Mouse (Mus musculus) retina, adult 2 months (tissue): ENCODE data around the gene Tcaf1.

Source experiments
- DNase-seq: peaks from one replicate; pipeline ENCODE4 v3.0.0-alpha.2; 2012; ENCODE audit warnings: low read depth, low spot score

The Tcaf1 gene

GRCm38 (mm10) chr6:42709291-42710211, at the start of gene Tcaf1:
Gene Tcaf1 (minus strand): TSS chr6:42710088.
- DNase-seq, result peak; percentile 39

GRCm38 (mm10) chr6:42756104-42756503, 46.2 kb upstream of the Tcaf1 start, which contains the start of gene Olfr38:
Gene Olfr38 (plus strand): TSS chr6:42756404.
- no peak for DNase-seq

GRCm38 (mm10) chr6:42747846-42748245, 38.0 kb upstream of the Tcaf1 start:
- DNase-seq, result no peak

- DNase-seq, result no peak
Measured at GRCm38 (mm10) chr6:42742303-42742702, 32.4 kb upstream of the Tcaf1 start.

- no peak for DNase-seq
Measured at GRCm38 (mm10) chr6:42739071-42739470, 29.2 kb upstream of the Tcaf1 start, which contains the start of gene Olfr453. Gene Olfr453 (plus strand): TSS chr6:42739371.

GRCm38 (mm10) chr6:42717973-42718372, 8.1 kb upstream of the Tcaf1 start:
- DNase-seq, result no peak

GRCm38 (mm10) chr6:42714668-42715067, 4.8 kb upstream of the Tcaf1 start:
- DNase-seq, result no peak

GRCm38 (mm10) chr6:42692517-42693190, 17.2 kb downstream of the Tcaf1 start:
- no peak for DNase-seq

GRCm38 (mm10) chr6:42692154-42692516, 17.8 kb downstream of the Tcaf1 start:
- no peak for DNase-seq

- no peak for DNase-seq
Measured at GRCm38 (mm10) chr6:42689761-42690160, 20.1 kb downstream of the Tcaf1 start.

GRCm38 (mm10) chr6:42687907-42688306, 22.0 kb downstream of the Tcaf1 start:
- no peak for DNase-seq

GRCm38 (mm10) chr6:42680077-42680476, 29.8 kb downstream of the Tcaf1 start:
- DNase-seq, result no peak

GRCm38 (mm10) chr6:42676011-42676410, 33.9 kb downstream of the Tcaf1 start:
- no peak for DNase-seq

GRCm38 (mm10) chr6:42671767-42672166, 38.1 kb downstream of the Tcaf1 start:
- DNase-seq, result no peak

GRCm38 (mm10) chr6:42667722-42668121, 42.2 kb downstream of the Tcaf1 start:
- DNase-seq, result no peak

- DNase-seq, result no peak
Measured at GRCm38 (mm10) chr6:42661739-42662138, 48.1 kb downstream of the Tcaf1 start.

- DNase-seq, result peak; percentile 22
Measured at GRCm38 (mm10) chr6:42644912-42645549, 64.9 kb downstream of the Tcaf1 start, which contains the start of gene Tcaf2. Gene Tcaf2 (minus strand): TSS chr6:42645254.

GRCm38 (mm10) chr6:42634393-42634792, 75.5 kb downstream of the Tcaf1 start:
- no peak for DNase-seq

- no peak for DNase-seq
Measured at GRCm38 (mm10) chr6:42631395-42631794, 78.5 kb downstream of the Tcaf1 start.
